Mouse (Mus musculus): ENCODE measurements around the gene Plscr5. TPM values are rescaled to one million over a fixed set of nuclear protein-coding genes. Genes with fewer than 3 reads are reported as not detected.
A peak's percentile ranks its signal among the peaks of the same experiment; 100 is the strongest.

Gene Plscr5
- polyA plus RNA-seq, 1 experiment from 2014 or later = not detected

- 85% methylated on average over 3 of the region's 3 CpGs for WGBS
- H3K4me2 ChIP-seq = no peak overlapping the region
- no peaks in the 10 kb centered on the region for H3K36me3 ChIP-seq
- no peaks in the 10 kb centered on the region for H3K9me3 ChIP-seq (replicated peaks)
- no peak overlapping the region for H3K9ac ChIP-seq
- no peak for ATAC-seq (replicated peaks; ENCODE audit: low FRiP score)
- H3K27ac ChIP-seq = no peak overlapping the region
- no peaks in the 10 kb centered on the region for H3K4me1 ChIP-seq
- H3K4me3 ChIP-seq (replicated peaks) = no peak overlapping the region
- no peaks in the 10 kb centered on the region for H3K27me3 ChIP-seq
Measured at GRCm38 (mm10) chr9:92209850-92210249, 17.1 kb downstream of the Plscr5 start.

- no peaks in the 10 kb centered on the region for H3K36me3 ChIP-seq
- no peaks in the 10 kb centered on the region for H3K27me3 ChIP-seq
- no peak overlapping the region for H3K4me2 ChIP-seq
- no peaks in the 10 kb centered on the region for H3K9me3 ChIP-seq (replicated peaks)
- ATAC-seq (replicated peaks; ENCODE audit: low FRiP score) = no peak
- H3K9ac ChIP-seq = no peak overlapping the region
- 69% methylated on average over 7 of the region's 7 CpGs for WGBS
- no peak overlapping the region for H3K27ac ChIP-seq
- no peaks in the 10 kb centered on the region for H3K4me1 ChIP-seq
- no peak overlapping the region for H3K4me3 ChIP-seq (replicated peaks)
Measured at GRCm38 (mm10) chr9:92210386-92210967, 17.7 kb downstream of the Plscr5 start.

DNA sequence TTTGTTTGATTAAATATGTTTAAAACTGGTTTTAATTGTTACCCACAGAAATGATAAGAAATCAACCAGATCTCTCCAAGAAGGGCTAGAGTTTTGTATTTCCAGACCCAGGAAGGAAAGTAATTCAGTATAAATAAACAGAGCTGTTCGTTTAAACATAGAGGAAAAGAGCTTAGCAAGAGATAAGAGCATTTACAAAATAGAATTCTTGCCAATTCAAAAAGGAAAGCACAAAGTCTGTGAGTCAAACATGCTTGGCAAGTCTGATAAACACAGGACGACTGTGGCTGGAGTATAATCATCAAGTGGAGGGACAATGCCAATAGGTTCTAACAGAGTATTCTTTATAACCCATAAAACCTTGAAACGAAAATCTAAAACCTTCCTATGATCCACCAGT is 18.3 kb downstream of the Plscr5 start:
- H3K36me3 ChIP-seq = no peaks in the 10 kb centered on the region
- H3K27ac ChIP-seq = no peak overlapping the region
- ATAC-seq (replicated peaks; ENCODE audit: low FRiP score) = no peak
- no peak overlapping the region for H3K4me2 ChIP-seq
- no peaks in the 10 kb centered on the region for H3K4me1 ChIP-seq
- no peak overlapping the region for H3K9ac ChIP-seq
- 68% methylated on average over 3 of the region's 3 CpGs for WGBS
- H3K27me3 ChIP-seq = no peaks in the 10 kb centered on the region
- H3K9me3 ChIP-seq (replicated peaks) = no peaks in the 10 kb centered on the region
- H3K4me3 ChIP-seq (replicated peaks) = no peak overlapping the region

DNA sequence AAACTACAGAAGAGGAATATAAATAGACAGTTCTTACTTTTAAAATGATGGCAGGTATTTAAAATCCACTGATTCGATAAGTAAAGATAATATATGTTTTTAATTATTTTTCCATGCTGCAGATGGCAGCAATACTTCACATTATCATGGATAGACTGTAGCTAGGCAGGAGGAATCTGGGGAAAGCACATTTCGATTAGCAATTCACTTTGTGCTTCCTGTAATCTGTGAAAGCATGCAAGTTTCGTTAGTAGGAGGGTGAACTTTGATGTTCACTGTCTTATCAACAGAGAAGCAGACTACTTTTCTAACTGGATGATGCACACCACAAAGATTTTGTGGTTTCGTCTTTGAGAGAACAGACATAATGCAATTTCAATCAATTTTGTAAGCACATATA is 24.7 kb downstream of the Plscr5 start:
- Histone ChIP-seq H3K4me2 (no peak overlapping the region), H3K27ac (no peak overlapping the region), H3K27me3 (no peaks in the 10 kb centered on the region), H3K4me1 (no peaks in the 10 kb centered on the region), H3K9me3 (replicated peaks) (no peaks in the 10 kb centered on the region), H3K4me3 (replicated peaks) (no peak overlapping the region), H3K36me3 (no peaks in the 10 kb centered on the region), H3K9ac (no peak overlapping the region)
- ATAC-seq (replicated peaks; ENCODE audit: low FRiP score) = no peak
- 58% methylated on average over 4 of the region's 4 CpGs for WGBS

DNA sequence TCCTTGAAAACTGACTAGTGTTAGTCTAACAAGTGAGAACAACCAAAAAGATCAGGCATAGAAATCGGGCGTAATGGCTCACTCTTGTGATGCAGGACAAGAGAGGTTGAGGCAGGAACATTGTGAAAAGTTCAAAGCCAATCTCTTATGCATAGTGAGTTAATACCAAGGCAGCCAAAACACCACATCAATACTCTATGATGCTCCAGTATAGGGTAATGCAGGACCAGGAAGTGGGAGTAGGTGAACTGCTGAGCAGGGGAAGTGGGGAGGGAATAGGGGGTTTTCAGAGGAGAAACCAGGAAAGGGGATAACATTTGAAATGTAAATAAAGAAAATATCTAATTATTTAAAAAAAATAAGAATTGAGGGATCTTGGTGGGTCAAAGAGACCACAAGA is 25.2 kb downstream of the Plscr5 start:
- Histone ChIP-seq H3K4me2 (no peak overlapping the region), H3K27me3 (no peaks in the 10 kb centered on the region), H3K4me3 (replicated peaks) (no peak overlapping the region), H3K27ac (no peak overlapping the region), H3K9ac (no peak overlapping the region), H3K9me3 (replicated peaks) (no peaks in the 10 kb centered on the region), H3K36me3 (no peaks in the 10 kb centered on the region), H3K4me1 (no peaks in the 10 kb centered on the region)
- ATAC-seq (replicated peaks; ENCODE audit: low FRiP score) = no peak
- 88% methylated on average over 2 of the region's 2 CpGs for WGBS

GRCm38 (mm10) chr9:92220151-92220550 is 27.4 kb downstream of the Plscr5 start:
- no peak overlapping the region for H3K27ac ChIP-seq

DNA sequence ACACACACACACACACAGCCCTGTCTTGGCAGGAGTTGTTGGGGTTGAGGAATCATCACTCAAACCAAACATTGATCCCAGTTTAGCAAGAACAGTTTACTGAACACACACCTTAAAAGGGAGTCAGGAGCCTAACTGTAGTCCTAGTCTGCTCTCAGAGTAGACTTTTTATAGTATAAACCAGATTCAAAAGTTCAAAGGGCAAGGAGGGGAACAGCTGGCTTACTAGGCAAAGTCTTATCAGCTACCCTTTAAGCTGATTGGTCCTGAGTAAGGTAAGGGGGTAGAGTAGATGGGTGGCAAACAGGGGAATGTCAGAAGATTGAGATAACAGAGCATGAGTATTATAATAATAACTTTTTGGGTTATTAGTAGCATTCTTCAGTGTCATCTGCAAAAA is 28.7 kb downstream of the Plscr5 start:
- Histone ChIP-seq H3K9me3 (replicated peaks) (no peaks in the 10 kb centered on the region), H3K4me3 (replicated peaks) (no peak overlapping the region)
- ATAC-seq (replicated peaks; ENCODE audit: low FRiP score) = no peak

More at GRCm38 (mm10) chr9:92220151-92220550, 27.4 kb downstream of the Plscr5 start:
- 55% methylated on average over 3 of the region's 3 CpGs for WGBS
- H3K36me3 ChIP-seq = no peaks in the 10 kb centered on the region
- no peak overlapping the region for H3K4me2 ChIP-seq
- ATAC-seq (replicated peaks; ENCODE audit: low FRiP score) = no peak
- no peak overlapping the region for H3K9ac ChIP-seq
- H3K9me3 ChIP-seq (replicated peaks) = no peaks in the 10 kb centered on the region
- no peaks in the 10 kb centered on the region for H3K4me1 ChIP-seq
- no peaks in the 10 kb centered on the region for H3K27me3 ChIP-seq
- no peak overlapping the region for H3K4me3 ChIP-seq (replicated peaks)

DNA sequence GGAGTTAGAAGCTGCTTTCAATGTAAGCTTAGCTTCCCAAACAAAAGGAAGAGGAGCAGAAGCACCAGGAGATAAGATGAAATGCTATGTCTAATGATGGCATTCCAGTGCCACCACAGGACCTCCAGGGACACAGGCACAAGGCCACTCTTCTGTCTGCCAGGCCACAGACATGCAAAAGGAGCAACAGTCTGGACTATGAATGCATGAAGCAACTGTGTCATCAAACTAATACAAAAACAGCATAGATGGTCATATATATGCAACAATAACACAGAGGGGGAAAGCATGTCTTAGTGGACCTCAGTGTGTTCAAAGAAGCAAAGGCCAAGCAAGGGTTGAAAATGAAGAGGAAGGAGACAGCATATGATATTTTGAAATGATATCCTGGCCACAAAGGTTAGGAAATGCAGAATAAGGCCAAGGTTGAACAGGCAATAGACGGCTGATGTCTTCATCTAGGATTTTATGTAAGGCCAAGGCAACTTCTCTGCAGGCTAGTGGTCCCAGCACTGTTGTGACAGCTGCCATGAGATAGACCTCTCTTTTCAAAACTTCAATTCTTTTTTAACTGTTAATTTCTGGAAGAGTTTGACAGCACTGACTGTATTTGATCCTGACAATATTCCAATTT is 32.0 kb downstream of the Plscr5 start:
- H3K27ac ChIP-seq = no peak overlapping the region
- no peaks in the 10 kb centered on the region for H3K4me1 ChIP-seq
- no peak for ATAC-seq (replicated peaks; ENCODE audit: low FRiP score)
- 79% methylated on average over 1 of the region's 1 CpGs for WGBS
- H3K9me3 ChIP-seq (replicated peaks) = no peaks in the 10 kb centered on the region
- no peak overlapping the region for H3K9ac ChIP-seq
- H3K4me3 ChIP-seq (replicated peaks) = no peak overlapping the region
- H3K27me3 ChIP-seq = no peaks in the 10 kb centered on the region
- H3K4me2 ChIP-seq = no peak overlapping the region
- H3K36me3 ChIP-seq = no peaks in the 10 kb centered on the region

More for the DNA sequence above, 28.7 kb downstream of the Plscr5 start:
- Histone ChIP-seq H3K36me3 (no peaks in the 10 kb centered on the region), H3K4me1 (no peaks in the 10 kb centered on the region), H3K4me2 (no peak overlapping the region), H3K9ac (no peak overlapping the region), H3K27ac (no peak overlapping the region), H3K27me3 (no peaks in the 10 kb centered on the region)

- Histone ChIP-seq H3K27me3 (no peaks in the 10 kb centered on the region), H3K4me2 (no peak overlapping the region), H3K9me3 (replicated peaks) (no peaks in the 10 kb centered on the region), H3K4me3 (replicated peaks) (no peak overlapping the region), H3K27ac (no peak overlapping the region), H3K36me3 (no peaks in the 10 kb centered on the region), H3K9ac (no peak overlapping the region), H3K4me1 (no peaks in the 10 kb centered on the region)
- 75% methylated on average over 3 of the region's 3 CpGs for WGBS
- no peak for ATAC-seq (replicated peaks; ENCODE audit: low FRiP score)
Measured at GRCm38 (mm10) chr9:92226127-92226655, 33.5 kb downstream of the Plscr5 start.

DNA sequence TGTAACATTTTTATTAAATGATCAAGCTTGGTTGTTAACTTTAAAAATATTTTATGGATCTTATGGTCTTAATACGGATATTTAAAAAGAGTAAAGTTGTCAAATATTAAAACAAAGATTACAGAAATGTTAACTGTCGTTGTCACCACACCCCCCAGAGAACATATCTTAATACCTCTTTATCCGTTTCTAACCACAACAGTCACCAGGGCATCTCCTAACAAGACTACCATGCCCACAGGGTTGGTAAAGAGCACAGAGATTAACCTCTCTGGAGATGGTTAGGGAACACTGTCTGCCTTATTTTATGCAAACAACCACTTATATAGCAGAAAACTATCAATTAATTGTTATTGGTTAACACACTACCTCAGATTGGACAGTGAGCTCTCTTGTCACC is 34.1 kb downstream of the Plscr5 start:
- no peak overlapping the region for H3K27ac ChIP-seq
- no peak overlapping the region for H3K4me2 ChIP-seq
- H3K27me3 ChIP-seq = no peaks in the 10 kb centered on the region
- H3K9ac ChIP-seq = no peak overlapping the region
- 86% methylated on average over 3 of the region's 3 CpGs for WGBS
- no peaks in the 10 kb centered on the region for H3K9me3 ChIP-seq (replicated peaks)
- no peaks in the 10 kb centered on the region for H3K4me1 ChIP-seq
- H3K36me3 ChIP-seq = no peaks in the 10 kb centered on the region
- no peak for ATAC-seq (replicated peaks; ENCODE audit: low FRiP score)
- no peak overlapping the region for H3K4me3 ChIP-seq (replicated peaks)

DNA sequence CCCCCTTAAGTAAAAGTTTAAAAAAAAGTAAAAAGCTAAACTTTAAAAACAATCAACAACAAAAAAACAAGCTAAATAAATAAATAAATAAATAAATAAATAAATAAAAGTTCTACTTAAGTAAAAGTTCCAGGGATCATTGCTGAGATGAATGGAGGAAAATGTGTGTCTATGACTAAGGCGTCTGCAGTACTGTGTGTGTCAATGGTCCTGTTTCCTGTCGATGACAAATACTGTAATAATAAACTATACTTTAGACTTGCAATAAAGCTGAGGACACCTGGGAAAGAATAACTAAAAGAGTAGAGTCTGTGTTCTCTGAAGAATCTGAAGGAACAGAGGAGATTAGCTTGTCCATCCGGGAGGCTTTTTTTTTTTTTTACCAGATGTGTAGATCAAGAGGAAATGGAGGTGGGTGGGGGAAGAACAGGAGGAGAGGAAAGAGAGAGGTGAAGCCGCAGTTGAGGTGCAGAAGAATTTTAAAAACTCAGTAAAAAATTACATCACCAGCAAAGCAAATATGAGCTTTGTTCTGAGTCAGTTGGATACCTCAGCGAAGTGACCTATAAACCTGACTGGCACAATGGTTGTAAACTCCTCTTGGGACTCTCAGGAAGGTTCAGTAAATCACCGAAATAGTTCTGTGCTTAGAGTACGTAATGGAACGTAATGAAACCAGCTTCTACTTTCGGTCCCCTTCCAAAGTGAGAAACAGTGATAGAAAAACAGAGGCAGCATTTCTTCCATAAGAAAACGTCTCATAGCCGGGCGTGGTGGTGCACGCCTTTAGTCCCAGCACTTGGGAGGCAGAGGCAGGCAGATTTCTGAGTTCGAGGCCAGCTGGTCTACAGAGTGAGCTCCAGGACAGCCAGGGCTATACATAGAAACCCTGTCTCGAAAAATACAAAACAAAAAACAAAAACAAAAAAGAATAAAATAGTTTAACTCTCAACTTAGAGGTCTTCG is 36.4 kb downstream of the Plscr5 start:
- H3K4me1 ChIP-seq = no peaks in the 10 kb centered on the region
- 67% methylated on average over 16 of the region's 16 CpGs for WGBS
- no peaks in the 10 kb centered on the region for H3K36me3 ChIP-seq

GRCm38 (mm10) chr9:92229833-92230205 is 37.1 kb downstream of the Plscr5 start:
- no peak overlapping the region for H3K9ac ChIP-seq
- no peak overlapping the region for H3K4me3 ChIP-seq (replicated peaks)
- ATAC-seq (replicated peaks; ENCODE audit: low FRiP score) = 0 out of 2 replicates have a peak, but pooled peaks have one; percentile 40
- H3K27me3 ChIP-seq = no peaks in the 10 kb centered on the region
- WGBS = 27% methylated on average over 2 of the region's 2 CpGs
- H3K27ac ChIP-seq = no peak overlapping the region
- no peaks in the 10 kb centered on the region for H3K9me3 ChIP-seq (replicated peaks)
- no peak overlapping the region for H3K4me2 ChIP-seq
- no peaks in the 10 kb centered on the region for H3K4me1 ChIP-seq
- H3K36me3 ChIP-seq = no peaks in the 10 kb centered on the region

More for the DNA sequence above, 36.4 kb downstream of the Plscr5 start:
- no peak for ATAC-seq (replicated peaks; ENCODE audit: low FRiP score)
- H3K27me3 ChIP-seq = no peaks in the 10 kb centered on the region
- no peaks in the 10 kb centered on the region for H3K9me3 ChIP-seq (replicated peaks)
- H3K4me2 ChIP-seq = no peak overlapping the region
- no peak overlapping the region for H3K4me3 ChIP-seq (replicated peaks)
- H3K27ac ChIP-seq = no peak overlapping the region
- no peak overlapping the region for H3K9ac ChIP-seq

Measured in kidney, embryonic 15.5 days (tissue).